Mouse (Mus musculus) E14TG2a.4 (cell line): ENCODE results near the gene Sv2c.

ENCODE experiments used
- H3K27me3 ChIP-seq: 2 replicates; pipeline ENCODE4 v1.6.1; 2014; ENCODE audit warnings: low read length, control low read depth; ENCODE audit not compliant: insufficient read depth
- H3K36me3 ChIP-seq: 2 replicates; pipeline ENCODE4 v1.6.1; 2014; ENCODE audit warnings: low read length, control low read depth; ENCODE audit not compliant: insufficient read depth
- H3K4me1 ChIP-seq: replicated peaks from 2 replicates; pipeline ENCODE4 v1.6.1; 2014; ENCODE audit warnings: low read depth, low read length, control low read depth
- H3K4me3 ChIP-seq: replicated peaks from 2 replicates; pipeline ENCODE4 v1.5.1; 2014; ENCODE audit warnings: mild to moderate bottlenecking, low read length
- H3K9me3 ChIP-seq: 2 replicates; pipeline ENCODE4 v1.6.1; 2014; ENCODE audit warnings: low read length, control low read depth
- CTCF ChIP-seq: conservative IDR thresholded peaks from 2 replicates; pipeline ENCODE4 v1.5.1; 2014; ENCODE audit warnings: low read length
- NANOG ChIP-seq: IDR thresholded peaks from 2 replicates; pipeline ENCODE4 v1.6.1; 2014; ENCODE audit warnings: borderline replicate concordance, low read length, mixed read lengths
- POU5F1 ChIP-seq: IDR thresholded peaks from 2 replicates; pipeline ENCODE4 v1.6.1; 2014; ENCODE audit warnings: low read length, borderline replicate concordance

Sv2c gene

DNA sequence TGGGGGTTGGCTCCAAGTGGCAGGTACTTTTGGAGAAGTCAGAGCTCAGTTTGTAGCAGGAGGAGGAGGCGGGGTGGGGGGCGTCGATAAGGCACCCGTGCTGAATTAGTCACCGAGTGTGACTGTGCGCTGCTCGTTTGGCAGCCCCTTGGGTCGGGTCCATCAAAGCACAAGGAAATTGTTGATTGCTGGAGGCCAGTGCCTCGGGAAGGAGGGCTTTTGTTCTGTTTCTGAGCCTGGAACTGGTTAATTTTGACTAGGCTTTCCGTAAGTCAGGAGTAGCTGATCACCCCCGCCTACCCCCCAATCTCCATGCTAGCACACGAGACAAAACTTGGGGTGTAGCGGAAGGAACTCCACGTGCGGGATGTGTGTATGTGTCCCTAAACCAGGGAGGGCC, 456 bp upstream of the Sv2c start:
- Histone ChIP-seq H3K36me3 (no peaks in the 10 kb centered on the region), H3K4me3 (peak overlapping the region; percentile 83), H3K9me3 (no peaks in the 10 kb centered on the region), H3K27me3 (peaks cover 59% of the 10 kb centered on the region), H3K4me1 (peaks cover 69% of the 10 kb centered on the region)
- no peak for TF ChIP-seq NANOG
- no peak for TF ChIP-seq POU5F1
- TF ChIP-seq CTCF, result no peak

DNA sequence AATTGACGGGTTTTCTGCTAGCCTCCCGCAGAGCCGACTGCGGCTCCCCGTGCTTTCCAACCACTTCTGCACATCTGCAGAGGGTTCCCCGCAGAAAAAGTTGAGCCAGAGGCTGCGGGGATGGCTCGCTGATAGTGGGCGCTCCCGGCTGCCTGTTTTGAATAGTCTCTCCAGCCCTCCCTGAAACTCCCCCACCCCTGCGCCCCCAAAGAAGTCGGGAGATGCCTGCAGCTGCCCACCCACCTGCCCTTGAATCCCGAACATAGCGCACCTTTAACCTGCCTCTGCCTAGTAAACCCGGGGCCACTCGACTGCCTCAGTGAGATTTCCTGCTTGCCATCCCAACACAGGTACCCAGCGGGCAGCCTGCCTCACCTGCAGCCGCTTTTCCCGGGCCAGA, 466 bp downstream of the Sv2c start:
- no peak for TF ChIP-seq POU5F1
- no peak for TF ChIP-seq NANOG
- TF ChIP-seq CTCF, result no peak
- peaks cover 59% of the 10 kb centered on the region for H3K27me3 ChIP-seq

DNA sequence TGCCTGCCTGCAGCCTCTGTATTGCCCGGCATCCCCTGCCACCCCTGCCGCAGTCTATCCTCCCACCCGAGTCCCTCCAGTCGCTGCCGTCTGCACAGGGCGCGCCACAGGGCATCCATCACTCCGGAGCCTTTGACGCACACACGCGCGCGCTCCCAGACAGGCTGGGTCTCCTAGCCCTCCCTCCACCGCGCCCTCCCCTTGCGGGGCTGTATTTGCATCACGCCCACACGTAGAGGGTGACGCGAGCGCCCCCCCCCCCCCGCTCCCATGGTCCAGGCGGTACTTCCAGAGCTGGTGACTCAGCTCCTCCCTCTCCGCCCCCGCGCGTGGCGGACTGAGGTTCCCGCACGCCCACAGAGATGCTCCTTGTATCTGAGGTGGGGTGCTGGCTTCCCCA, 1.3 kb downstream of the Sv2c start:
- TF ChIP-seq POU5F1, result no peak
- no peaks in the 10 kb centered on the region for H3K9me3 ChIP-seq
- H3K27me3 ChIP-seq, result peaks cover 59% of the 10 kb centered on the region
- H3K36me3 ChIP-seq, result no peaks in the 10 kb centered on the region
- peak overlapping the region; percentile 83 for H3K4me3 ChIP-seq
- H3K4me1 ChIP-seq, result peaks cover 68% of the 10 kb centered on the region

More for the DNA sequence above, 466 bp downstream of the Sv2c start:
- H3K36me3 ChIP-seq, result no peaks in the 10 kb centered on the region
- H3K4me3 ChIP-seq, result peak overlapping the region; percentile 83
- no peaks in the 10 kb centered on the region for H3K9me3 ChIP-seq
- peaks cover 69% of the 10 kb centered on the region for H3K4me1 ChIP-seq

DNA sequence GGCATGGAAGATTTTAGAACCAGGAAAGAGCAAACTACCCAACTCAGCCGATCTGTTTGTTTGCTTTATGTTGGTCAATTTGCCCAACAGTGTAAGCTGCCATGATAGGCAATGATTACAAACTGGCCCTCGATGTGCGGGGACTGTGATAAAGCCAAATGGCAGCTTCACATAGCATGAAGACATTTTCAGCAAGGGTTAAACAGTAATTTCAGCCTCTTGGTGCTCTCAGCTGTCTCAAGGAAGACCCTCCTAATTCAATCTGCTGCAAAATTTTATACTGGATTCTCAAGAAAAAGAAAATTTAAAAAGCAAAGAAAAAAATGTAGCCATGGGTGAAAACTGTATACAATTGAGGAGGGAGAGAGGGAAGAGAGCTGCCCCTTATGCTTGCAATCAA, 3.3 kb downstream of the Sv2c start:
- peaks cover 60% of the 10 kb centered on the region for H3K4me1 ChIP-seq
- no peak overlapping the region for H3K4me3 ChIP-seq
- no peaks in the 10 kb centered on the region for H3K36me3 ChIP-seq
- TF ChIP-seq CTCF, result no peak
- TF ChIP-seq POU5F1, result no peak
- TF ChIP-seq NANOG, result no peak
- no peaks in the 10 kb centered on the region for H3K9me3 ChIP-seq
- peaks cover 50% of the 10 kb centered on the region for H3K27me3 ChIP-seq

DNA sequence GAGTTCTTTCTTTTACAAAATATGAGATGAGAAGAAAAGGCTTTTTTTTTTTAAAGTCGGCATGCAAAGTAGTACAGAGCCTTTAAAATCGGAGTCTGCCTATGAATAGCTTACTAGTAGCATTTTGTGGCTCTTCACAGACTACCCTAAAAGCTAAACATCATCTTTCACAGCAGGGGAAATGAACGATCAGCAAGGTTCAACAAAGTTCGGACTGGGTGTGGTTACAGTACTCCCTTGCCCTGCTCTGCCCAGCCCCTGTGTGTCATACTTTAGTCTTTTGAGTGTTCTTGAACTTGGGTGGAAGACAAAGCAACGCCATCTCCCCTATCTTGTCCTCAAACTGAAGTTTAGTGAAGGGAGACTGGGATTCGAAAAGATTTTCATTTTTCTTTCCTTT, 5.7 kb downstream of the Sv2c start:
- Histone ChIP-seq H3K4me3 (no peak overlapping the region), H3K4me1 (peaks cover 47% of the 10 kb centered on the region), H3K36me3 (no peaks in the 10 kb centered on the region), H3K27me3 (peaks cover 28% of the 10 kb centered on the region), H3K9me3 (no peaks in the 10 kb centered on the region)
- TF ChIP-seq POU5F1, result no peak
- no peak for TF ChIP-seq CTCF
- peak; percentile 62; the same call in 1 of the 2 replicates for TF ChIP-seq NANOG

DNA sequence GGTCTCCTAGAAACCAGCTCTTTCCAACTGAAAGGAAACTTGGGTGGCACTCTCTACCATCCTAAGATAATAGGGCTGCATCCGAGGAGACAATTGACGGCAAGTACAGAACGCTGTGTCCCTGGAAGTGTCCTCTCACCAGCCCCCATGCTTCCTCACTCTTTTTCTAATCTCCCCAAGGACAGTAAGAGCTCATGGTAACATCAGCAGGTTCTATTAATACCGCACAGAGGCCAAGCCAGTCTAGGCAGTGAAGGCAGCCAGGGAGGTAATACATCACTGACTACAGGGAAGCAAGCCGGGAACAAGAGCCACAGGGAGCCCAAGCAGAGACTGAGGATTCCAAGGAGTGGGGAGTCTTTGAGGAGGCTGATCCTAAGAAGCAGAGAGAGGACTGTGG, 7.4 kb downstream of the Sv2c start:
- peaks cover 11% of the 10 kb centered on the region for H3K27me3 ChIP-seq
- no peaks in the 10 kb centered on the region for H3K36me3 ChIP-seq
- TF ChIP-seq POU5F1, result no peak
- TF ChIP-seq NANOG, result no peak
- no peak for TF ChIP-seq CTCF
- H3K4me1 ChIP-seq, result peaks cover 34% of the 10 kb centered on the region
- no peak overlapping the region for H3K4me3 ChIP-seq
- H3K9me3 ChIP-seq, result no peaks in the 10 kb centered on the region

DNA sequence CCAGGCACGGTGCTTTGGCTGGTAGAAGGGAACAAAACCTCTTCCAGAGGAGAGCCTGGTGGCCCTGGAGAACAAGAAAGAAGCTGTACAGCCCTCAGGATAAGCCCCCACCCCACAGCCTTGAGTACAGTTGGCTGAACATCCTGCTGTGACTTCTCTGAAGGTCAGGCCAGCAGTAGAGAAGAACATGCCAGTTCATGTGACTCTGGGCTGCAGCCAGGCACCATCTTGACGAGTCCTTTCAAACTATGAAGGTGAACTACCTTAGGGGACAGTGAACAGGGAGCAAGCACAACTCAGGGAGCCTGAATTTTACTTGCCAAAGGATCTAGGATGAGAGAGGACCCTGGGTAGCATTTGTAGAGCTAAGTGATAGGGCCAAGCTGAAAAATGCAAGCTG, 19.7 kb downstream of the Sv2c start:
- no peak for TF ChIP-seq CTCF
- no peak for TF ChIP-seq NANOG
- TF ChIP-seq POU5F1, result no peak
- Histone ChIP-seq H3K9me3 (no peaks in the 10 kb centered on the region), H3K27me3 (no peaks in the 10 kb centered on the region), H3K36me3 (no peaks in the 10 kb centered on the region), H3K4me3 (no peak overlapping the region), H3K4me1 (no peaks in the 10 kb centered on the region)

DNA sequence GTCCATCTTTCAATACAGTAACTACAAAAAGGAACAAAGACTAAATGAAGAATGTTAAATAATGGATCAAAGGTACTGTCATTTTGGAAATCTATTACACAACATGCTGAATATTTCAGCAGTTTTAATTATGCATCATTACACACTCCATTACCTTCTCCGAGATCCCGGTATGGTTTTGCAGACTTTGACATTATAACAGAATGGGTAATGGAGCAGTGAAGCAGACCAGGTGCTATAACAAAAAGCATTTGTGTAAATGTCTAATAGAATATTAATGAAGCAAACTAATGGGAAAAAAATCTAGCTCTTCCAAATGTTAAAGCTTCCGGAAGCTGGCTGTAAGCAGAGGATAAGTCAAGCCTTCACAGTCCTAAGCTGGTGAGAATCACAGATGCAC, 21.6 kb downstream of the Sv2c start:
- Histone ChIP-seq H3K27me3 (no peaks in the 10 kb centered on the region), H3K36me3 (no peaks in the 10 kb centered on the region), H3K4me3 (no peak overlapping the region), H3K4me1 (no peaks in the 10 kb centered on the region), H3K9me3 (no peaks in the 10 kb centered on the region)
- TF ChIP-seq NANOG, result no peak
- TF ChIP-seq POU5F1, result no peak
- TF ChIP-seq CTCF, result no peak

DNA sequence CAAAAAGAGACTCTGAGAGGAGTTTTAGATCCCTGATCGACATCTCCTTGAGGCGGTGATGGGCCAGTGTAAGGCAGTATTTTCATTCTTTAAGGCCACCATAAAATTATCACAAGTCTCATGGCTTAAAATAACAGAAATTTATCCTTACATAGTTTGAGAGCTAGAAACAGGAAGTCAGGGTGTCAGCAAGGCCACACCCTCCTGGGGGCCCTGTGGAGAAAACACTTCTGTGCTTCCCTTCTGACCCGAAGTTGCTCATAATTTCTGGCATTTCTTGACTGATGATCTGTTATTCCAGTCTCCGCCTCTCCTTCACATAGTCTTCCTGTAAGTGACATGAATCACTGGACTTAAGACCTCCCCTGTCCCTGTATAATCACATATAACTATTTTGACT, 26.0 kb downstream of the Sv2c start:
- no peak overlapping the region for H3K4me3 ChIP-seq
- H3K9me3 ChIP-seq, result no peaks in the 10 kb centered on the region
- H3K36me3 ChIP-seq, result no peaks in the 10 kb centered on the region
- H3K4me1 ChIP-seq, result no peaks in the 10 kb centered on the region
- no peaks in the 10 kb centered on the region for H3K27me3 ChIP-seq
- no peak for TF ChIP-seq NANOG
- no peak for TF ChIP-seq POU5F1
- TF ChIP-seq CTCF, result no peak
